Mouse (Mus musculus): ENCODE data around the gene Pcsk1n. TPM values are rescaled to one million over a fixed set of nuclear protein-coding genes. Genes with fewer than 3 reads are reported as not detected.
A peak's percentile ranks its signal among the peaks of the same experiment; 100 is the strongest.

Gene Pcsk1n
- polyA plus RNA-seq, 1 experiment from 2014 or later, result 13.8 TPM

DNA sequence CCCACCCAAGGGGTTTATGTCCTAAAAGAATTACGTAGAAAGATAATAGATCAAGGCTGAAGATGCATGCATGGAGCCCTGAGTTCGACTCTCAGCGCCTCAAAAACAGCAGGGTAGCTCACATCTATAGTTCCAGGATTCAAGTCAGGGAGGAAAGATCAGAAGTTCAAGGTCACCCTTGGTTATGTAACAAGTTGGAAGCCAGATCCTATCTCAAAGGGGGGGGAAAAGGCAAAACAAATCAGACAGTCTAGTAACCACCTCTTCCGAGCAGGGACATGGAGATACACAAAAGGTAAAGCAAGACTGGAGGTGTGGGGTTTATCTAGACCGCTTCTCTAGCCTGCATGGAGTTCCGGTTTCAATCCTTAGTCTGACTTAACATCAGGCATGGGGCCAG, 6.6 kb downstream of the Pcsk1n start:
- no peak for ATAC-seq (replicated peaks; ENCODE audit: low FRiP score, low TSS enrichment, low read depth)
- peaks cover 56% of the 10 kb centered on the region for H3K27me3 ChIP-seq (replicated peaks; ENCODE audit: control insufficient read depth, insufficient read depth, low read length)
- H3K27ac ChIP-seq (ENCODE audit: low read depth), result no peak overlapping the region
- no peaks in the 10 kb centered on the region; the same call in 1 of the 2 replicates for H3K36me3 ChIP-seq (ENCODE audit: control insufficient read depth, insufficient read depth, low read length)
- 67% methylated on average over 6 of the region's 6 CpGs for WGBS
- H3K4me1 ChIP-seq (replicated peaks; ENCODE audit: control insufficient read depth, insufficient read depth, low read length), result no peaks in the 10 kb centered on the region
- no peaks in the 10 kb centered on the region for H3K9me3 ChIP-seq (ENCODE audit: control insufficient read depth, low read length)
- no peak for DNase-seq (ENCODE audit: low spot score)
- H3K9ac ChIP-seq (ENCODE audit: low read length), result no peak overlapping the region
- H3K4me2 ChIP-seq (ENCODE audit: low read length), result no peak overlapping the region
- no peak overlapping the region for H3K4me3 ChIP-seq (ENCODE audit: low read depth, low read length)

DNA sequence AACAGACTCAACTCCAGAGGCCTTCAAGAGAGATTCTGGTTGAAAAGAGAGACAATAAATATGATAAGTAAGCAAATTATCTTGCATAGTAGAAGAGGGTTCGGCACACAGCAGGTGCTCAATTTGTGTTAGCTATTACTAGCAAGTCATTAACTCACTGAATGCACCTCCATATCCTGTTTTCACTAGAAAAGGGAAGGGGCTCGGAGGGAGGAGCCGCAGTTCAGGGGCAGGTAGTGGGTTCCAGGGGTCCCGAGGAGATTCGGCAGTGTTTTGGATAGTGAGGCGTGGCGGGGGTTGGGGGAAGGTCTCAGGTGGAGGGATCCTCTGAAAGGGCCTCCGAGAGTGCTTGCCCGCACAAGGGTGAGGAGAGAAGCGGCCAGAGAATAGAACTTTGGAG, 7.5 kb downstream of the Pcsk1n start:
- Histone ChIP-seq H3K36me3 (ENCODE audit: control insufficient read depth, insufficient read depth, low read length) (no peaks in the 10 kb centered on the region; the same call in 1 of the 2 replicates), H3K4me1 (replicated peaks; ENCODE audit: control insufficient read depth, insufficient read depth, low read length) (no peaks in the 10 kb centered on the region), H3K27ac (ENCODE audit: low read depth) (no peak overlapping the region), H3K9ac (ENCODE audit: low read length) (no peak overlapping the region), H3K4me2 (ENCODE audit: low read length) (no peak overlapping the region), H3K27me3 (replicated peaks; ENCODE audit: control insufficient read depth, insufficient read depth, low read length) (peaks cover 47% of the 10 kb centered on the region), H3K9me3 (ENCODE audit: control insufficient read depth, low read length) (no peaks in the 10 kb centered on the region), H3K4me3 (ENCODE audit: low read depth, low read length) (no peak overlapping the region)
- DNase-seq (ENCODE audit: low spot score), result no peak
- ATAC-seq (replicated peaks; ENCODE audit: low FRiP score, low TSS enrichment, low read depth), result no peak
- 18% methylated on average over 10 of the region's 10 CpGs for WGBS

DNA sequence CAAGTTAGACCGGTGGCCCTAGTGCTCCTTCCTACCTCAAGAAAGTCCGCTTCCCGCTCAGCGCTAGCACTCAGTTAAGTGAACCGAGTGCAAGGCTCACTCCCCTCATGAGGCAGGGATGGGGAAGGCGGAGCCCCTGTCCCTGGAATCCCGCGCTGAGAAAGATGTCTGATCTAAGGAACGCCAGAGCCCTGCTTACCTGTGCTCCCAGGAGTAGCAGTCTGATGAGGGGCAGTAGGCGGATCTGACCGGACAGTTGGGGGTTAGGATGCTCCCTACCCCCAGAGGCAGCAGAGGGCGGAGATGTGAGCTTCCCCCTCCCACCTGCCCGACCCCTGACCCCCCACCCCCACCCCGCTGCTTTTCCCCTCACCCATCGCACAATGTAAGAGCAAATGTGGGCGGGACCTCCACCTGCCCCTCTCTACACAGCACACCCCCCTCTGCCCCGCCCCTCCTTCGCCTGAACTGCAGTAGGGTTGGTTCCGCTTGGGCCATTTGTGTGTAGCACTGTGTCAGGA, 8.7 kb downstream of the Pcsk1n start, which contains the start of gene Eras:
Eras (minus strand) TSS at position 338 of the 521 bp plus-strand sequence.
- H3K4me3 ChIP-seq (ENCODE audit: low read depth, low read length), result no peak within 1 kb of the TSS
- peaks cover 35% of the 10 kb centered on the region for H3K27me3 ChIP-seq (replicated peaks; ENCODE audit: control insufficient read depth, insufficient read depth, low read length)
- no peaks in the 10 kb centered on the region for H3K9me3 ChIP-seq (ENCODE audit: control insufficient read depth, low read length)
- no peak within 1 kb of the TSS for H3K4me2 ChIP-seq (ENCODE audit: low read length)
- no peak within 1 kb of the TSS for H3K27ac ChIP-seq (ENCODE audit: low read depth)
- no peak for DNase-seq (ENCODE audit: low spot score)
- WGBS, result 15% methylated on average over 18 of the region's 19 CpGs
- H3K9ac ChIP-seq (ENCODE audit: low read length), result no peak within 1 kb of the TSS
- ATAC-seq (replicated peaks; ENCODE audit: low FRiP score, low TSS enrichment, low read depth), result no peak
- peaks cover 10% of the 10 kb centered on the region; the same call in 1 of the 2 replicates for H3K36me3 ChIP-seq (ENCODE audit: control insufficient read depth, insufficient read depth, low read length)
- H3K4me1 ChIP-seq (replicated peaks; ENCODE audit: control insufficient read depth, insufficient read depth, low read length), result no peaks in the 10 kb centered on the region

DNA sequence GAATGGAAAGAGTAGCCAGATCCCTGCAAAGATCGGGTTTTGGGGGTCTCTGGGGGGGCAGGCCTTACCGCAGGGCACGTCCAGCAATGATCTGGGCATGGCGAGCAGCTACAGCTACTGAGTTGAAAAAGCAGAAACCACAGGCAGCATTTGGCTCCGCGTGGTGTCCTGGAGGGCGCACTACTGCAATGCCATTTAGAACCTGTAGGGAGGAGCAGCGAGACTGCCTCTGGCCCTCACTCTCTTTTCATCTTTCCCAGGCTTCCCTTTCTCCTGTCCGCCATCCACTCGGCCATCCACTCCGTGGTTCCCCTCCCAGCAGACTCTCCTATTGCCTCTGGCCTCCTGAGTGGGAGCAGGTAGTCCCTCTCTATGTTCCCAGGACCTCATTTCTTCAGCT, 17.3 kb downstream of the Pcsk1n start:
- no peak overlapping the region for H3K9ac ChIP-seq (ENCODE audit: low read length)
- H3K36me3 ChIP-seq (ENCODE audit: control insufficient read depth, insufficient read depth, low read length), result peaks cover 28% of the 10 kb centered on the region; the same call in 1 of the 2 replicates
- no peak overlapping the region for H3K4me3 ChIP-seq (ENCODE audit: low read depth, low read length)
- DNase-seq (ENCODE audit: low spot score) (no peak), ATAC-seq (replicated peaks; ENCODE audit: low FRiP score, low TSS enrichment, low read depth) (no peak)
- H3K27me3 ChIP-seq (replicated peaks; ENCODE audit: control insufficient read depth, insufficient read depth, low read length), result no peaks in the 10 kb centered on the region
- H3K4me2 ChIP-seq (ENCODE audit: low read length), result no peak overlapping the region
- WGBS, result 50% methylated on average over 11 of the region's 11 CpGs
- no peaks in the 10 kb centered on the region for H3K4me1 ChIP-seq (replicated peaks; ENCODE audit: control insufficient read depth, insufficient read depth, low read length)
- H3K9me3 ChIP-seq (ENCODE audit: control insufficient read depth, low read length), result no peaks in the 10 kb centered on the region
- no peak overlapping the region for H3K27ac ChIP-seq (ENCODE audit: low read depth)

DNA sequence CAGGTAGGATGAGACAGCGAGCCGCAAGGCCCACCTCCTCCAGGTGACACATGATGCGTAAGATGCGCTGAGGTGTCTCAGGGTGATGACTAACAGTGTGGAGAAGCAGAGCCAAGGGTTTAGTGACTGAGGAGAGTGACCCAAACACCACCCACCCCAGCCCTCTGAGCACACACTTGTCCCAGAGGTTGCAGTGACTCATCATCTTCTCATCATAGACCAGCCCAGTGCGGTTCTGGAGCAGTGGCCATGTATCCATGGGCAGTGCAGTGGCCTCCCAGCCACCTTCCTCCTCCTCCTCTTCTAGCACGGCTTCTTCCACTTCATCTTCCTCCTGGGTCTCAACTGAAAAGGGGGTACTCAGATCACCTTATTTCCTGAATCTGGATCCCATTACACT, 18.0 kb downstream of the Pcsk1n start:
- 98% methylated on average over 6 of the region's 6 CpGs for WGBS
- ATAC-seq (replicated peaks; ENCODE audit: low FRiP score, low TSS enrichment, low read depth), result no peak
- no peaks in the 10 kb centered on the region for H3K4me1 ChIP-seq (replicated peaks; ENCODE audit: control insufficient read depth, insufficient read depth, low read length)

DNA sequence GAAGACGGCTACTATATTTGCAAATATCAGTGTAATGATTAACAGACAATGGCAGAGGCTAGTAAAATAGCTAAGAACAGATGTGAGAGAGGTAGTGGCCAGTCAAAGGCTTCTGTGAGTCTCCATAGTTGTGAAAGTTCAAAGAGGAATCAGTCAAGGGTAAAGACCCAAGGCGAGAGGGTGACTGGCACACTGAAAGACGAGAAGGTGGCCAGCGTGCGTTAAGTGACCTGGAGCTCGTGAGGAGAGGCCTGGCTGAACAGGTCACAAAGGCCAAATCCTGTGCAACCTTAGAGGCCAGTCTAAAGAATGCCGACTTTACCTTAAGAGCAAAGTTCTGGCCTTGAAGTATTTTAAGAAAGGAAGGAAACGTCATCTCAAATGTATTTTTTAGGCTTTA, 26.0 kb downstream of the Pcsk1n start:
- no peaks in the 10 kb centered on the region for H3K27me3 ChIP-seq (replicated peaks; ENCODE audit: control insufficient read depth, insufficient read depth, low read length)
- H3K27ac ChIP-seq (ENCODE audit: low read depth), result no peak overlapping the region
- H3K4me3 ChIP-seq (ENCODE audit: low read depth, low read length), result no peak overlapping the region
- WGBS, result 69% methylated on average over 8 of the region's 8 CpGs
- ATAC-seq (replicated peaks; ENCODE audit: low FRiP score, low TSS enrichment, low read depth) (no peak), DNase-seq (ENCODE audit: low spot score) (no peak)
- no peak overlapping the region for H3K4me2 ChIP-seq (ENCODE audit: low read length)
- H3K4me1 ChIP-seq (replicated peaks; ENCODE audit: control insufficient read depth, insufficient read depth, low read length), result no peaks in the 10 kb centered on the region
- H3K36me3 ChIP-seq (ENCODE audit: control insufficient read depth, insufficient read depth, low read length), result peaks cover 10% of the 10 kb centered on the region; the same call in 1 of the 2 replicates
- no peaks in the 10 kb centered on the region for H3K9me3 ChIP-seq (ENCODE audit: control insufficient read depth, low read length)
- H3K9ac ChIP-seq (ENCODE audit: low read length), result no peak overlapping the region

More for the DNA sequence above, 18.0 kb downstream of the Pcsk1n start:
- H3K9me3 ChIP-seq (ENCODE audit: control insufficient read depth, low read length), result no peaks in the 10 kb centered on the region
- no peak overlapping the region for H3K27ac ChIP-seq (ENCODE audit: low read depth)
- H3K36me3 ChIP-seq (ENCODE audit: control insufficient read depth, insufficient read depth, low read length), result peaks cover 28% of the 10 kb centered on the region; the same call in 1 of the 2 replicates
- DNase-seq (ENCODE audit: low spot score), result no peak
- H3K4me2 ChIP-seq (ENCODE audit: low read length), result no peak overlapping the region
- no peak overlapping the region for H3K4me3 ChIP-seq (ENCODE audit: low read depth, low read length)
- no peaks in the 10 kb centered on the region for H3K27me3 ChIP-seq (replicated peaks; ENCODE audit: control insufficient read depth, insufficient read depth, low read length)
- H3K9ac ChIP-seq (ENCODE audit: low read length), result no peak overlapping the region

DNA sequence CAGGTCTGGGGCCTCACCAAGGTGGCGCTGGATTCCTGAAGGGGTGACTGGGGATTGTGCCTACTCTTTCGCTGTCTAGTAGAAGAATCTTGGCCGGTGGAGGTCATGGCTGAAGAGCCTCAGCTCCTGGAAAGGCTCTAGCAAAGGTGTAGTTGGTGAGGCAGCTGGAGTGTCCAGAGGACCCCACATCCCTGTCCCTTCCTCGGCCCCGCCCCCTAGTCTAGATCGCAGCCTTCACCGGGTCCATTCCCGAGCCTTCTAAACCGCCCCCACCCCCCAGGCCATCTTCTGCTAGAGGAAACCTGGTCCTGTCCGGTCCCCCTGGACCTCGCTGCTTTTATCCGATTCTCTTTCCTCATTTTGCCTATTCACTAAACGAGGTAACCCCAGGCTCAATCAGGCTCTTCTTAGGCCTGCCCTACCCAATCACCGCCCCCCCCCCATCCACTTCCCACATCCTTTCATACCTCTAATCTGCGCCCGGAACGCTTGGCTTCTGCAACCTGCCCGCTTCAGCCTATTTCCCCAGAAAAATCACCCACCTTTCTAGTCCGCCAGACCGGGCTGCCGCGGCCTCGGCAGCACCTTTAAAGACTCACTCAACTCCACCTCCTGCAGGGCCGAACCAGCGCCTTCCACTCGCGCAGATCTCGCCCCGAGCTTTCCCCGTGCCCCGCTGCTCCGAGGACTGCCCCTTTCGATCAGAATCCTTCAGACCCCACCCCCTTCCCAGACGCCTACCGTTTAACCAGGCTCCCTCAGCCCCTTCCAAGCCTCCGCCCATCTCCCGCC, 27.7 kb downstream of the Pcsk1n start, which contains the start of gene Hdac6:
Hdac6 (minus strand) TSS at position 782 of the 792 bp plus-strand sequence.
- peak within 1 kb of the TSS; percentile 43; the same call in 1 of the 2 replicates for H3K27ac ChIP-seq (ENCODE audit: low read depth)

DNA sequence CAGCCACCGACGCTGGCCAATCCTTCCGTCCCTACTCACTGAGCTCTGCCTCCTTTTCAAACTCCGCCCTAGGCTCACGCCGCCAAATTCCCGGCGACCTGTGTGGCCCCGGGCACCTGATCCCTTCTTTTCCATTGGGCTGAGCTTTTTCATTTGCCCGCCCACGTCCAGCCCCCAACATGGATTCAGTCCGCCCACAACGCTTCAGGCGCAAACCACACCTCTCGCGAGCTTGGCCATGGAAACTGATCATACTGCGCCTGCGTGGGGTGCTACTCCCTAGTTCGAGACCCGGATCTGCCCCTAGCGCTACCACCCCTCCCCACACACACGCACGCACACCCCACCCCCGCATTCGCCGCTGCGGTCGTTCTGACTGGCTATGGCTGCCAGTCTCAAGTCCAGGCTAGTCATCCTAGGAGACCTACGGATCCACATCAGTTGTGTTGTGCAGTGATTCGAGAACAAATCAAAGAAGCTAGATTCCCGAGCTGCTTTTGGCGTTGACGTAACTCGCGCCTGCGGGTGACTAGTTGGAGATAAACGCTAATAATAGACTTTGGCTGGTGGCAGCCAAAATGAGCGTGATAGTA, 28.4 kb downstream of the Pcsk1n start:
- H3K4me3 ChIP-seq (ENCODE audit: low read depth, low read length), result peak overlapping the region; percentile 43
- no peaks in the 10 kb centered on the region for H3K27me3 ChIP-seq (replicated peaks; ENCODE audit: control insufficient read depth, insufficient read depth, low read length)
- DNase-seq (ENCODE audit: low spot score) (peak; percentile 88), ATAC-seq (replicated peaks; ENCODE audit: low FRiP score, low TSS enrichment, low read depth) (peak; percentile 99)
- peak overlapping the region; percentile 52 for H3K4me2 ChIP-seq (ENCODE audit: low read length)
- H3K27ac ChIP-seq (ENCODE audit: low read depth), result peak overlapping the region; percentile 43; the same call in 1 of the 2 replicates
- no peaks in the 10 kb centered on the region for H3K4me1 ChIP-seq (replicated peaks; ENCODE audit: control insufficient read depth, insufficient read depth, low read length)
- no peaks in the 10 kb centered on the region for H3K9me3 ChIP-seq (ENCODE audit: control insufficient read depth, low read length)
- peak overlapping the region; percentile 37; the same call in 1 of the 2 replicates for H3K9ac ChIP-seq (ENCODE audit: low read length)
- WGBS, result 13% methylated on average over 38 of the region's 38 CpGs
- 0 out of 2 replicates have a peak, but pooled peaks cover 2% of the 10 kb centered on the region for H3K36me3 ChIP-seq (ENCODE audit: control insufficient read depth, insufficient read depth, low read length)

More for the DNA sequence above, 27.7 kb downstream of the Pcsk1n start, which contains the start of gene Hdac6:
- Histone ChIP-seq H3K9me3 (ENCODE audit: control insufficient read depth, low read length) (no peaks in the 10 kb centered on the region), H3K9ac (ENCODE audit: low read length) (peak within 1 kb of the TSS; percentile 37), H3K4me3 (ENCODE audit: low read depth, low read length) (peak within 1 kb of the TSS; percentile 43), H3K27me3 (replicated peaks; ENCODE audit: control insufficient read depth, insufficient read depth, low read length) (no peaks in the 10 kb centered on the region), H3K4me1 (replicated peaks; ENCODE audit: control insufficient read depth, insufficient read depth, low read length) (no peaks in the 10 kb centered on the region), H3K4me2 (ENCODE audit: low read length) (peak within 1 kb of the TSS; percentile 52), H3K36me3 (ENCODE audit: control insufficient read depth, insufficient read depth, low read length) (0 out of 2 replicates have a peak, but pooled peaks cover 2% of the 10 kb centered on the region)
- 17% methylated on average over 37 of the region's 37 CpGs for WGBS
- DNase-seq (ENCODE audit: low spot score) (no peak), ATAC-seq (replicated peaks; ENCODE audit: low FRiP score, low TSS enrichment, low read depth) (peak; percentile 44)

Data from intestine, embryonic 14.5 days (tissue).